Mouse (Mus musculus) midbrain, embryonic 11.5 days (tissue): ENCODE data around the gene 2610528J11Rik. TPM values are rescaled to one million over a fixed set of nuclear protein-coding genes. Genes with fewer than 3 reads are reported as not detected.

Source experiments
- ATAC-seq: fragments of 200-750 bp; cut with Nextera tagmentation; 2 replicates; pipeline ENCODE4 v1.8.0; 2017; ENCODE audit warnings: moderate TSS enrichment, moderate library complexity; ENCODE audit not compliant: low FRiP score
- DNase-seq: peaks from one replicate; pipeline ENCODE4 v3.0.0; 2015; ENCODE audit warnings: low spot score; ENCODE audit errors: missing footprints
- H3K27ac ChIP-seq: fragments of 300-500 bp; sonication (generic); 2 replicates; pipeline ENCODE4 v1.5.1; 2014; ENCODE audit warnings: low read depth, low read length
- H3K27me3 ChIP-seq: fragments of 300-500 bp; sonication (generic); 2 replicates; pipeline ENCODE4 v1.6.1; 2014; ENCODE audit warnings: mild to moderate bottlenecking, low read length, moderate library complexity, mixed read lengths; ENCODE audit not compliant: control insufficient read depth, insufficient read depth
- H3K36me3 ChIP-seq: fragments of 300-500 bp; sonication (generic); 2 replicates; pipeline ENCODE4 v1.6.1; 2014; ENCODE audit warnings: mild to moderate bottlenecking, low read length, moderate library complexity, mixed read lengths; ENCODE audit not compliant: control insufficient read depth, insufficient read depth
- H3K4me1 ChIP-seq: fragments of 300-500 bp; sonication (generic); 2 replicates; pipeline ENCODE4 v1.6.1; 2014; ENCODE audit warnings: low read length; ENCODE audit not compliant: control insufficient read depth, insufficient read depth
- H3K4me2 ChIP-seq: fragments of 300-500 bp; sonication (generic); 2 replicates; pipeline ENCODE4 v1.6.1; 2014; ENCODE audit warnings: mild to moderate bottlenecking, moderate library complexity
- H3K4me3 ChIP-seq: fragments of 300-500 bp; sonication (generic); 2 replicates; pipeline ENCODE4 v1.5.1; 2014; ENCODE audit warnings: low read depth, low read length
- H3K9ac ChIP-seq: fragments of 300-500 bp; sonication (generic); 2 replicates; pipeline ENCODE4 v1.6.1; 2014; ENCODE audit warnings: low read length
- H3K9me3 ChIP-seq: fragments of 300-500 bp; sonication (generic); 2 replicates; pipeline ENCODE4 v1.6.1; 2016; ENCODE audit warnings: low read length; ENCODE audit not compliant: control insufficient read depth
- WGBS: fragments of 180-500 bp; shearing (Covaris S2); extraction: QIAGEN DNeasy Blood & Tissue Kit; methylation state at CpG from one replicate; pipeline ENCODE4 v1.1.7; 2014; 5-methylcytosine and 5-hydroxymethylcytosine counted together
- polyA plus RNA-seq: library from polyadenylated mRNA; unstranded; fragments of >200 nt; fragmentation: Nextera tagmentation; extraction: Ambion mirVana; gene quantifications from 2 replicates; pipeline ENCODE4 v1.2.1, GENCODE M21; 2014

Gene 2610528J11Rik
- polyA plus RNA-seq, 1 experiment from 2014 or later = 0.42 TPM

GRCm38 (mm10) chr4:118569320-118569719, 42.5 kb downstream of the 2610528J11Rik start:
- no peaks in the 10 kb centered on the region for H3K27me3 ChIP-seq
- no peak overlapping the region for H3K4me2 ChIP-seq
- no peak for ATAC-seq
- no peaks in the 10 kb centered on the region for H3K9me3 ChIP-seq
- no peaks in the 10 kb centered on the region for H3K4me1 ChIP-seq
- H3K27ac ChIP-seq = no peak overlapping the region
- no peaks in the 10 kb centered on the region for H3K36me3 ChIP-seq
- 73% methylated on average over 23 of the region's 23 CpGs for WGBS
- peak; percentile 67 for DNase-seq
- H3K4me3 ChIP-seq = no peak overlapping the region
- no peak overlapping the region for H3K9ac ChIP-seq

GRCm38 (mm10) chr4:118571441-118571840, 44.6 kb downstream of the 2610528J11Rik start:
- Histone ChIP-seq H3K4me3 (no peak overlapping the region), H3K9ac (no peak overlapping the region), H3K9me3 (no peaks in the 10 kb centered on the region), H3K4me2 (no peak overlapping the region), H3K27me3 (no peaks in the 10 kb centered on the region), H3K27ac (no peak overlapping the region), H3K36me3 (no peaks in the 10 kb centered on the region), H3K4me1 (no peaks in the 10 kb centered on the region)
- 85% methylated on average over 15 of the region's 15 CpGs for WGBS
- DNase-seq = no peak
- ATAC-seq = no peak

- Histone ChIP-seq H3K27me3 (no peaks in the 10 kb centered on the region), H3K4me3 (no peak overlapping the region), H3K4me2 (no peak overlapping the region), H3K27ac (no peak overlapping the region), H3K4me1 (no peaks in the 10 kb centered on the region), H3K9me3 (no peaks in the 10 kb centered on the region), H3K36me3 (no peaks in the 10 kb centered on the region), H3K9ac (no peak overlapping the region)
- DNase-seq (peak; percentile 98), ATAC-seq (peak; percentile 68)
- 8% methylated on average over 6 of the region's 6 CpGs for WGBS
These were observed 49.3 kb downstream of the 2610528J11Rik start for GRCm38 (mm10) chr4:118576097-118576496.

- peak; percentile 91 for DNase-seq
- WGBS = 45% methylated on average over 13 of the region's 13 CpGs
- no peak for ATAC-seq
- H3K4me1 ChIP-seq = peaks cover 4% of the 10 kb centered on the region; the same call in 1 of the 2 replicates
- no peaks in the 10 kb centered on the region for H3K9me3 ChIP-seq
- H3K27ac ChIP-seq = no peak overlapping the region
- no peaks in the 10 kb centered on the region for H3K27me3 ChIP-seq
- H3K4me3 ChIP-seq = no peak overlapping the region
- no peak overlapping the region for H3K9ac ChIP-seq
- H3K4me2 ChIP-seq = no peak overlapping the region
- no peaks in the 10 kb centered on the region for H3K36me3 ChIP-seq
These were observed 52.5 kb downstream of the 2610528J11Rik start for GRCm38 (mm10) chr4:118579313-118579712.

Other genes with a start within 250 kb of the 2610528J11Rik start
- 60.1 and 63.5 TPM in 2 replicates for gene Ptprf, start 235.6 kb upstream of the 2610528J11Rik start, polyA plus RNA-seq
- 7.8 and 8.2 TPM in 2 replicates for gene Szt2, start 117.7 kb upstream of the 2610528J11Rik start, polyA plus RNA-seq
- 166 and 176 TPM in 2 replicates for gene Med8, start 117.7 kb upstream of the 2610528J11Rik start, polyA plus RNA-seq
- 35.6 and 36.9 TPM in 2 replicates for gene Elovl1, start 98.9 kb upstream of the 2610528J11Rik start, polyA plus RNA-seq
- gene Cdc20, start 89.6 kb upstream of the 2610528J11Rik start, polyA plus RNA-seq = 305 and 337 TPM in 2 replicates
- gene Mpl, start 69.5 kb upstream of the 2610528J11Rik start, polyA plus RNA-seq = 1.4 and 1.6 TPM in 2 replicates
- 9.1 and 9.5 TPM in 2 replicates for gene Tie1, start 36.9 kb upstream of the 2610528J11Rik start, polyA plus RNA-seq
- gene Tmem125, start 17.0 kb downstream of the 2610528J11Rik start, polyA plus RNA-seq = 0.11 and 0.22 TPM in 2 replicates
- 1.0 and 1.2 TPM in 2 replicates for gene Cfap57, start 93.8 kb downstream of the 2610528J11Rik start, polyA plus RNA-seq
- 183 and 197 TPM in 2 replicates for gene Ebna1bp2, start 93.8 kb downstream of the 2610528J11Rik start, polyA plus RNA-seq
- gene Olfr62, start 132.0 kb downstream of the 2610528J11Rik start, polyA plus RNA-seq = not detected in 2 replicates
- gene Olfr1342, start 165.8 kb downstream of the 2610528J11Rik start, polyA plus RNA-seq = not detected in 2 replicates
- gene Olfr1341, start 176.5 kb downstream of the 2610528J11Rik start, polyA plus RNA-seq = not detected in 2 replicates
- gene Olfr1340, start 193.1 kb downstream of the 2610528J11Rik start, polyA plus RNA-seq = not detected in 2 replicates
- not detected in 2 replicates for gene Olfr1339, start 205.2 kb downstream of the 2610528J11Rik start, polyA plus RNA-seq
- not detected in 2 replicates for gene Olfr1338, start 231.7 kb downstream of the 2610528J11Rik start, polyA plus RNA-seq